23 mouse cellular contexts compared by ENCODE assay signal in the genomic region with DNA sequence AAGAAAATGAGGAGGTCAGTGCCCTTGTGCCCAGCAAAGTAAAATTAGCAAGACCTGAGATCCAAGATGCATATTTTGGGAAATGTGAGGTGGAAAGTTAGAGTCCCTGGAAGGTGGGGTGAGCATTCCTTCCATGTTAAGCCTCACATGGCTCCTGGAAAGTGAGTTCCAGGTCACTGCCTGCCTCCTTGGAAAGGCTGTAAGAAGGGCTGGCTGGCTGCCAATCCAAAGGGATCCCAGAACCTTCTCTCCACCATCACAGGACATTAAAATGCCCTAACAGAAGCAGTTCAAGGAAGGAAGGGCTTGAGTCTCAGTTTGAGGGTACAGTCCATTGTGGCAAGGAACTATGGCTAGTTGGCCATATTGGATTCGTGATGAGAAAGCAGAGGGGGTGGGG.
"Had no signal": no experiment of that assay in that cellular context is flagged by ENCODE, and none has a peak within 500 bp of the region (broad histone marks: within the 10 kb centered on the region; RNA-seq: fewer than 3 reads in every experiment).

No protein-coding gene starts in this region.

- H3K36me3 ChIP-seq: intestine, embryonic 15.5 days; limb, embryonic 12.5 days; limb, embryonic 15.5 days; lung, embryonic 15.5 days; midbrain, embryonic 10.5 days; neural tube, embryonic 12.5 days; neural tube, embryonic 15.5 days had no signal

- H3K4me1 ChIP-seq: intestine, embryonic 15.5 days; limb, embryonic 12.5 days; limb, embryonic 15.5 days; lung, embryonic 15.5 days; megakaryocyte, embryonic 14.5 days; midbrain, embryonic 10.5 days; neural tube, embryonic 12.5 days had no signal

- H3K4me3 ChIP-seq: intestine, embryonic 15.5 days; limb, embryonic 12.5 days; limb, embryonic 15.5 days; lung, embryonic 15.5 days; megakaryocyte, embryonic 14.5 days; midbrain, embryonic 10.5 days; neural tube, embryonic 12.5 days; neural tube, embryonic 15.5 days had no signal

- ATAC-seq: intestine, embryonic 15.5 days; liver, postnatal 0 days had no signal

- H3K4me2 ChIP-seq: intestine, embryonic 15.5 days; limb, embryonic 12.5 days; limb, embryonic 15.5 days; liver, embryonic 11.5 days; lung, embryonic 15.5 days; neural tube, embryonic 12.5 days; neural tube, embryonic 15.5 days had no signal

- H3K27me3 ChIP-seq: intestine, embryonic 15.5 days; limb, embryonic 12.5 days; limb, embryonic 15.5 days; lung, embryonic 15.5 days; megakaryocyte, embryonic 14.5 days; neural tube, embryonic 12.5 days; neural tube, embryonic 15.5 days had no signal

- DNase-seq: left cerebral cortex, postnatal 4 days; liver, postnatal 0 days; lung, postnatal 10 days; lung, postnatal 36 days; midbrain, embryonic 14.5 days; right cerebral cortex, adult 18-20 months; right cerebral cortex, postnatal 14 days; right cerebral cortex, postnatal 4 days; thymus, adult 2 months; thymus, postnatal 14 days; thymus, postnatal 4 days had no signal

- H3K9me3 ChIP-seq: intestine, embryonic 15.5 days; limb, embryonic 12.5 days; limb, embryonic 15.5 days; lung, embryonic 15.5 days; megakaryocyte, embryonic 14.5 days; midbrain, embryonic 10.5 days; neural tube, embryonic 12.5 days; neural tube, embryonic 15.5 days had no signal

- H3K27ac ChIP-seq: intestine, embryonic 15.5 days; kidney, postnatal 0 days; limb, embryonic 12.5 days; limb, embryonic 15.5 days; liver, embryonic 14.5 days; lung, embryonic 15.5 days; midbrain, embryonic 10.5 days; neural tube, embryonic 12.5 days; neural tube, embryonic 15.5 days; stomach, postnatal 0 days had no signal

- H3K9ac ChIP-seq: intestine, embryonic 15.5 days; limb, embryonic 12.5 days; limb, embryonic 15.5 days; liver, embryonic 14.5 days; liver, postnatal 0 days; lung, embryonic 15.5 days; neural tube, embryonic 12.5 days; neural tube, embryonic 15.5 days had no signal
